Mouse (Mus musculus) liver, postnatal 0 days (tissue): ENCODE measurements around the gene 1110032A03Rik. TPM values are rescaled to one million over a fixed set of nuclear protein-coding genes. Genes with fewer than 3 reads are reported as not detected.

Experiments
- ATAC-seq: fragments of 200-750 bp; cut with Nextera tagmentation; 2 replicates; pipeline ENCODE4 v1.8.0; 2017; ENCODE audit warnings: mild to moderate bottlenecking, moderate library complexity
- DNase-seq: peaks from one replicate; pipeline ENCODE4 v3.0.0-alpha.2; 2016
- H3K27ac ChIP-seq: fragments of 300-500 bp; sonication (generic); 2 replicates; pipeline ENCODE4 v1.5.1; 2014; ENCODE audit warnings: antibody characterized with exemption, moderate library complexity, mild to moderate bottlenecking, low read depth
- H3K27me3 ChIP-seq: fragments of 300-500 bp; sonication (generic); 2 replicates; pipeline ENCODE4 v1.6.1; 2014; ENCODE audit warnings: low read length, control low read depth, mixed read lengths; ENCODE audit not compliant: insufficient read depth
- H3K36me3 ChIP-seq: fragments of 300-500 bp; sonication (generic); replicated peaks from 2 replicates; pipeline ENCODE4 v1.6.1; 2014; ENCODE audit warnings: mild to moderate bottlenecking, control low read depth, low read length, moderate library complexity, mixed read lengths; ENCODE audit not compliant: insufficient read depth
- H3K4me1 ChIP-seq: fragments of 300-500 bp; sonication (generic); 2 replicates; pipeline ENCODE4 v1.6.1; 2014; ENCODE audit warnings: antibody characterized with exemption, mild to moderate bottlenecking, control low read depth; ENCODE audit not compliant: insufficient read depth
- H3K4me2 ChIP-seq: fragments of 300-500 bp; sonication (generic); 2 replicates; pipeline ENCODE4 v1.6.1; 2014; ENCODE audit warnings: low read depth, mild to moderate bottlenecking, low read length, moderate library complexity, mixed read lengths
- H3K4me3 ChIP-seq: fragments of 300-500 bp; sonication (generic); 2 replicates; pipeline ENCODE4 v1.5.1; 2014; ENCODE audit warnings: low read depth, low read length
- H3K9ac ChIP-seq: fragments of 300-500 bp; sonication (generic); replicated peaks from 2 replicates; pipeline ENCODE4 v1.6.1; 2014; ENCODE audit warnings: mild to moderate bottlenecking, moderate library complexity
- H3K9me3 ChIP-seq: fragments of 300-500 bp; sonication (generic); 2 replicates; pipeline ENCODE4 v1.6.1; 2016; ENCODE audit warnings: mild to moderate bottlenecking, control low read depth, low read length, mixed read lengths
- CTCF ChIP-seq: sonication (generic); IDR thresholded peaks from 2 replicates; pipeline ENCODE4 v1.5.1; 2016; ENCODE audit warnings: antibody characterized with exemption, low read depth
- EP300 ChIP-seq: IDR thresholded peaks from 2 replicates; pipeline ENCODE4 v1.6.1; 2016; ENCODE audit warnings: antibody characterized with exemption, low read depth, mild to moderate bottlenecking
- WGBS: fragments of 180-500 bp; shearing (Covaris S2); extraction: QIAGEN DNeasy Blood & Tissue Kit; methylation state at CpG from one replicate; pipeline ENCODE4 v1.1.7; 2014; ENCODE audit not compliant: insufficient replicate concordance; 5-methylcytosine and 5-hydroxymethylcytosine counted together
- polyA plus RNA-seq: library from polyadenylated mRNA; unstranded; fragments of >200 nt; fragmentation: Nextera tagmentation; extraction: Ambion mirVana; gene quantifications from 2 replicates; pipeline ENCODE4 v1.2.1, GENCODE M21; 2015

Gene 1110032A03Rik
- polyA plus RNA-seq, 1 experiment from 2014 or later, result 34.6 TPM

GRCm38 (mm10) chr9:50729600-50729999 is 45.7 kb downstream of the 1110032A03Rik start:
- no peak overlapping the region for H3K4me3 ChIP-seq
- no peak overlapping the region for H3K9ac ChIP-seq
- H3K27ac ChIP-seq, result no peak overlapping the region
- H3K36me3 ChIP-seq, result no peaks in the 10 kb centered on the region
- peaks cover 7% of the 10 kb centered on the region for H3K4me1 ChIP-seq
- peaks cover 14% of the 10 kb centered on the region for H3K27me3 ChIP-seq
- 25% methylated on average over 4 of the region's 4 CpGs for WGBS
- TF ChIP-seq CTCF (no peak), EP300 (no peak)
- no peaks in the 10 kb centered on the region for H3K9me3 ChIP-seq
- ATAC-seq (no peak), DNase-seq (no peak)
- H3K4me2 ChIP-seq, result no peak overlapping the region

GRCm38 (mm10) chr9:50727925-50728651 is 47.2 kb downstream of the 1110032A03Rik start:
- Histone ChIP-seq H3K27ac (no peak overlapping the region), H3K4me1 (peaks cover 11% of the 10 kb centered on the region), H3K27me3 (peaks cover 14% of the 10 kb centered on the region), H3K9me3 (no peaks in the 10 kb centered on the region), H3K4me3 (peak overlapping the region; percentile 48), H3K36me3 (no peaks in the 10 kb centered on the region), H3K4me2 (peak overlapping the region; percentile 84), H3K9ac (peak overlapping the region; percentile 41; the same call in 1 of the 2 replicates)
- TF ChIP-seq EP300 (no peak), CTCF (no peak)
- under 1% methylated on average over 45 of the region's 45 CpGs for WGBS
- peak; percentile 64 for ATAC-seq
- DNase-seq, result peak; percentile 52

- Histone ChIP-seq H3K9ac (peak overlapping the region; percentile 41; the same call in 1 of the 2 replicates), H3K4me3 (peak overlapping the region; percentile 48), H3K9me3 (no peaks in the 10 kb centered on the region), H3K36me3 (no peaks in the 10 kb centered on the region), H3K4me2 (peak overlapping the region; percentile 84), H3K4me1 (peaks cover 11% of the 10 kb centered on the region), H3K27ac (no peak overlapping the region), H3K27me3 (peaks cover 14% of the 10 kb centered on the region)
- 17% methylated on average over 30 of the region's 30 CpGs for WGBS
- DNase-seq (no peak), ATAC-seq (no peak)
- TF ChIP-seq CTCF (no peak), EP300 (no peak)
Observed at GRCm38 (mm10) chr9:50727171-50727924, 48.0 kb downstream of the 1110032A03Rik start.

- Histone ChIP-seq H3K27ac (no peak overlapping the region), H3K9me3 (no peaks in the 10 kb centered on the region), H3K27me3 (peaks cover 14% of the 10 kb centered on the region), H3K4me1 (peaks cover 11% of the 10 kb centered on the region), H3K4me2 (no peak overlapping the region), H3K4me3 (no peak overlapping the region), H3K9ac (no peak overlapping the region), H3K36me3 (no peaks in the 10 kb centered on the region)
- DNase-seq (no peak), ATAC-seq (no peak)
- 71% methylated on average over 8 of the region's 8 CpGs for WGBS
- TF ChIP-seq CTCF (no peak), EP300 (no peak)
Observed at GRCm38 (mm10) chr9:50725921-50726590, 49.3 kb downstream of the 1110032A03Rik start.

- Histone ChIP-seq H3K4me3 (no peak overlapping the region), H3K4me1 (peaks cover 11% of the 10 kb centered on the region), H3K4me2 (no peak overlapping the region), H3K9me3 (no peaks in the 10 kb centered on the region), H3K36me3 (no peaks in the 10 kb centered on the region), H3K27me3 (peaks cover 14% of the 10 kb centered on the region), H3K9ac (no peak overlapping the region), H3K27ac (no peak overlapping the region)
- no peak for TF ChIP-seq CTCF
- TF ChIP-seq EP300, result no peak
- DNase-seq (no peak), ATAC-seq (peak; percentile 72)
- 49% methylated on average over 3 of the region's 3 CpGs for WGBS
Observed at GRCm38 (mm10) chr9:50724661-50725330, 50.5 kb downstream of the 1110032A03Rik start.
